Mouse (Mus musculus): ENCODE measurements around the gene Cfd. TPM values are rescaled to one million over a fixed set of nuclear protein-coding genes. Genes with fewer than 3 reads are reported as not detected.

Cfd gene
- total and polyA plus RNA-seq, 2 experiments from 2014 or later, result not detected

- DNase-seq (ENCODE audit: low spot score) (no peak), ATAC-seq (ENCODE audit: insufficient read depth, low read depth) (no peak)
- no peak overlapping the region for H3K9ac ChIP-seq (replicated peaks; ENCODE audit: low read depth, low read length)
- no peak for TF ChIP-seq EP300 (IDR thresholded peaks at IDR 0.05; ENCODE audit: low read depth)
- TF ChIP-seq CTCF (IDR thresholded peaks at IDR 0.05; ENCODE audit: low read depth), result no peak
- H3K27me3 ChIP-seq (ENCODE audit: control insufficient read depth, insufficient read depth, low read length), result no peaks in the 10 kb centered on the region
- H3K4me1 ChIP-seq (ENCODE audit: control insufficient read depth, insufficient read depth), result peaks cover 25% of the 10 kb centered on the region
- no peak overlapping the region for H3K4me3 ChIP-seq (ENCODE audit: low read depth, low read length)
- 87% methylated on average over 18 of the region's 18 CpGs for WGBS
- no peak overlapping the region for H3K27ac ChIP-seq (ENCODE audit: low read depth)
- 0 out of 2 replicates have a peak, but pooled peaks cover 7% of the 10 kb centered on the region for H3K36me3 ChIP-seq (replicated peaks; ENCODE audit: control insufficient read depth, insufficient read depth, low read length)
- H3K4me2 ChIP-seq (ENCODE audit: low read depth, low read length), result no peak overlapping the region
- H3K9me3 ChIP-seq (replicated peaks; ENCODE audit: control insufficient read depth, low read length), result no peaks in the 10 kb centered on the region
Measured at GRCm38 (mm10) chr10:79929967-79930825, 39.5 kb downstream of the Cfd start.

- Histone ChIP-seq H3K9me3 (replicated peaks; ENCODE audit: control insufficient read depth, low read length) (no peaks in the 10 kb centered on the region), H3K27me3 (ENCODE audit: control insufficient read depth, insufficient read depth, low read length) (no peaks in the 10 kb centered on the region), H3K36me3 (replicated peaks; ENCODE audit: control insufficient read depth, insufficient read depth, low read length) (0 out of 2 replicates have a peak, but pooled peaks cover 7% of the 10 kb centered on the region), H3K9ac (replicated peaks; ENCODE audit: low read depth, low read length) (no peak overlapping the region), H3K4me3 (ENCODE audit: low read depth, low read length) (no peak overlapping the region), H3K27ac (ENCODE audit: low read depth) (no peak overlapping the region), H3K4me1 (ENCODE audit: control insufficient read depth, insufficient read depth) (peaks cover 22% of the 10 kb centered on the region), H3K4me2 (ENCODE audit: low read depth, low read length) (no peak overlapping the region)
- WGBS, result 90% methylated on average over 16 of the region's 16 CpGs
- TF ChIP-seq CTCF (IDR thresholded peaks at IDR 0.05; ENCODE audit: low read depth), result no peak
- TF ChIP-seq EP300 (IDR thresholded peaks at IDR 0.05; ENCODE audit: low read depth), result no peak
- DNase-seq (ENCODE audit: low spot score), result no peak
- no peak for ATAC-seq (ENCODE audit: insufficient read depth, low read depth)
Measured at GRCm38 (mm10) chr10:79930826-79931186, 40.2 kb downstream of the Cfd start.

- WGBS, result 85% methylated on average over 9 of the region's 9 CpGs
- Histone ChIP-seq H3K27ac (ENCODE audit: low read depth) (no peak overlapping the region), H3K9me3 (replicated peaks; ENCODE audit: control insufficient read depth, low read length) (no peaks in the 10 kb centered on the region), H3K9ac (replicated peaks; ENCODE audit: low read depth, low read length) (no peak overlapping the region), H3K36me3 (replicated peaks; ENCODE audit: control insufficient read depth, insufficient read depth, low read length) (0 out of 2 replicates have a peak, but pooled peaks cover 7% of the 10 kb centered on the region), H3K4me2 (ENCODE audit: low read depth, low read length) (no peak overlapping the region), H3K4me1 (ENCODE audit: control insufficient read depth, insufficient read depth) (peaks cover 19% of the 10 kb centered on the region), H3K4me3 (ENCODE audit: low read depth, low read length) (no peak overlapping the region), H3K27me3 (ENCODE audit: control insufficient read depth, insufficient read depth, low read length) (no peaks in the 10 kb centered on the region)
- DNase-seq (ENCODE audit: low spot score) (no peak), ATAC-seq (ENCODE audit: insufficient read depth, low read depth) (no peak)
- no peak for TF ChIP-seq EP300 (IDR thresholded peaks at IDR 0.05; ENCODE audit: low read depth)
- no peak for TF ChIP-seq CTCF (IDR thresholded peaks at IDR 0.05; ENCODE audit: low read depth)
Measured at GRCm38 (mm10) chr10:79931797-79932196, 41.1 kb downstream of the Cfd start.

DNA sequence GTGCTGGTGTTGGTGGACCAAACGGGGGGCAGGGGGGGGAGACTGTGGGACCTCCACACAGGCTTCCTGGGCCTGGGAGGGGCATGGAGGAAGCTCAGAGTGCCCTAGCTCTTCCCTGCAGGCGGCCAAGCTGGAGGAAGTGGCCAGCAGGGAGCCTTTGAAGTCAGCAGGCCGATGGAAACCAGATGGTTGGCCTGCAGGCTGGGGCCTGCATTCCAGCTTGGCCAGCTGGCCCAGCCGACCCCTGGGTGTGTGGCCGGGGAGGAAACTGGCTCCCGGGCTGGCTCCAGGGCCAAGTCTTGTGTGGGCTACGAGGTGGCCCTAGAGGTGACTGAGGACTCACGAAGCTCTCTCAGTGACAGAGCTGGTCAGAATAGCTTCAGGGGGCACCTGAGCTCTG, 42.1 kb downstream of the Cfd start:
- no peak overlapping the region for H3K9ac ChIP-seq (replicated peaks; ENCODE audit: low read depth, low read length)
- no peaks in the 10 kb centered on the region for H3K9me3 ChIP-seq (replicated peaks; ENCODE audit: control insufficient read depth, low read length)
- H3K4me3 ChIP-seq (ENCODE audit: low read depth, low read length), result no peak overlapping the region
- H3K27me3 ChIP-seq (ENCODE audit: control insufficient read depth, insufficient read depth, low read length), result no peaks in the 10 kb centered on the region
- no peak overlapping the region for H3K27ac ChIP-seq (ENCODE audit: low read depth)
- WGBS, result 21% methylated on average over 8 of the region's 8 CpGs
- H3K4me2 ChIP-seq (ENCODE audit: low read depth, low read length), result no peak overlapping the region
- peak; percentile 10; the same call in 1 of the 2 replicates for ATAC-seq (ENCODE audit: insufficient read depth, low read depth)
- TF ChIP-seq CTCF (IDR thresholded peaks at IDR 0.05; ENCODE audit: low read depth), result no peak
- 0 out of 2 replicates have a peak, but pooled peaks have one; percentile 45 for TF ChIP-seq EP300 (IDR thresholded peaks at IDR 0.05; ENCODE audit: low read depth)
- H3K36me3 ChIP-seq (replicated peaks; ENCODE audit: control insufficient read depth, insufficient read depth, low read length), result 0 out of 2 replicates have a peak, but pooled peaks cover 7% of the 10 kb centered on the region
- DNase-seq (ENCODE audit: low spot score), result no peak
- peaks cover 28% of the 10 kb centered on the region for H3K4me1 ChIP-seq (ENCODE audit: control insufficient read depth, insufficient read depth)

DNA sequence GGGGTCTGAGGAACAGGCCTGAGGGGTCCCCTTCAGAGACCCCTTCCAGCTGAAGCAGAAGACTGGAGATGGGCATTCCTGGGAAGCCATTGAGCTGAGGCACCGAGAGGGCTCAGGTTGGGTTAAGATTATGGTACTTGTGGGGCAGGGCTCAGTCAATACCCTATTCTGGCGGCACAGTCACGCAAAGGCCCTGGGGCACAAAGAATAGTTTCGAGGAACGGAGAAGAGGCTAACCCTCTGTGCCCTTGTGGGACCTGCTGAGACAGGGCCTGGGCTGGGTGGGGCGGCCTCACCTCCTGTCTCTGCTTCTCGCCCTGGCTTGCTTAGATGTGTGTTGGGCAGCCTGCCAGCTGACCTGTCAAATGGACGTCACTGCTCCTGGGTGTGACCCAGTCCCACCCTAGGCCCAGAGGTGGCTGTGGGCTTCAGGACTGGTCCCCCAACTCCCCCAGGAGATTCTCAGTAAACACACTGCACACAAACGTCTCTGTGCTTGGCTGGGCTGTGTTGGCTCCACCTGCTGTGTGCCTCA, 42.6 kb downstream of the Cfd start:
- Histone ChIP-seq H3K36me3 (replicated peaks; ENCODE audit: control insufficient read depth, insufficient read depth, low read length) (0 out of 2 replicates have a peak, but pooled peaks cover 7% of the 10 kb centered on the region), H3K9me3 (replicated peaks; ENCODE audit: control insufficient read depth, low read length) (no peaks in the 10 kb centered on the region), H3K27me3 (ENCODE audit: control insufficient read depth, insufficient read depth, low read length) (no peaks in the 10 kb centered on the region), H3K4me3 (ENCODE audit: low read depth, low read length) (no peak overlapping the region), H3K4me1 (ENCODE audit: control insufficient read depth, insufficient read depth) (peaks cover 23% of the 10 kb centered on the region), H3K9ac (replicated peaks; ENCODE audit: low read depth, low read length) (no peak overlapping the region), H3K4me2 (ENCODE audit: low read depth, low read length) (no peak overlapping the region), H3K27ac (ENCODE audit: low read depth) (no peak overlapping the region)
- no peak for ATAC-seq (ENCODE audit: insufficient read depth, low read depth)
- 55% methylated on average over 9 of the region's 9 CpGs for WGBS
- no peak for DNase-seq (ENCODE audit: low spot score)
- no peak for TF ChIP-seq CTCF (IDR thresholded peaks at IDR 0.05; ENCODE audit: low read depth)
- no peak for TF ChIP-seq EP300 (IDR thresholded peaks at IDR 0.05; ENCODE audit: low read depth)

Data from heart, postnatal 0 days (tissue).